Mouse (Mus musculus): ENCODE data around the gene Grin1. TPM values are rescaled to one million over a fixed set of nuclear protein-coding genes. Genes with fewer than 3 reads are reported as not detected.

The Grin1 gene
- total and polyA plus RNA-seq, 2 experiments from 2014 or later: 69.5 to 156 TPM

DNA sequence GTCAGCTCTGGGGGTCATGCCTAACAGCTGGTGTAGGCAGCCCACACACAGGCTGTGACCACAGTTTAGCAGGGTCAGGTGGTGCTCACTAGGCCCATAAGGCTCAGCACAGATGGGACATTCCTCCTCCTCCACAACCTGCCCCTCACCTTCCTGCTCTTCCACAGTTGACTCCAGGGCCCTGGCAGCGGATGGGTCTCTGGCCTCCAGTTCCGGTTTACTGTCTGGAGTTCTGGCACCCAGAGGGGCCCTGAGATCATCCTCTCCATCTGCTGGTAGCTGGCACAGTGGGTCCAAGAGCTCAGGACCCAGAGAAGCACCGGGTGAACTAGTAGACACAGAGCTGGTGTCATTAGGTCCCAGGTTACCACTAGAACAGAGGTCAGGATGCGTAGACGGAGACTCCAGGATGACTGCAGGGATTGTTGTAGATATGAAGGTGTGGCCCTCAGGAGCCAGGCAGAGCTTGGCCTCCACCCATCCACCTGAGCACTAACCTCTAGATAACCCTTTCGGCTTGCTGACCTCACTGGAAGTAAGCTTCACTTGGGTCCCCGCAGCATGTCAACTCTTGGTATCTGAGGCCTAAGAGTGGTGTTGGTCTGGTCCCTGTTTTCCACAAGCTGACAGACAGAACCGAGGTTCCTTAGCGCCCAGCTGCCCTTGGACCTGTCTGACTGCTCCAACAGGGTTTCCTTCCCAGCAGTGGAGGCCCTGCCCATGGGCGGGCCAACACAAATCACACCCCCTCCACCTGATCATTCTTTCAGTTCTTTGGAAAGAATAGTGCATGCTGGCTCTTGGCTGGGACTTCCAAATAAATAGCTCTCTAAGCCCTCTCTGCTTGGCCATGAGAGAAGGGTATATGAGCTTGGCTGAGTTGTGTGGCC is 72.6 kb downstream of the Grin1 start, which contains the start of gene AL732309.1:
Gene AL732309.1, minus strand, starts transcription at position 681 of the 890 bp plus-strand sequence.
- WGBS: 92% methylated on average over 10 of the region's 10 CpGs
- no peak within 1 kb of the TSS for H3K4me3 ChIP-seq (ENCODE audit: low read length)
- H3K4me1 ChIP-seq (ENCODE audit: insufficient read depth, low read length): peaks cover 7% of the 10 kb centered on the region
- H3K9ac ChIP-seq (replicated peaks; ENCODE audit: low read length): no peak within 1 kb of the TSS
- DNase-seq (ENCODE audit: low spot score): no peak
- no peak for ATAC-seq
- H3K36me3 ChIP-seq (ENCODE audit: insufficient read depth, low read length): peaks cover 13% of the 10 kb centered on the region; the same call in 1 of the 2 replicates
- no peak within 1 kb of the TSS for H3K27ac ChIP-seq
- TF ChIP-seq CTCF (IDR thresholded peaks at IDR 0.05; ENCODE audit: low read depth): no peak
- no peaks in the 10 kb centered on the region for H3K9me3 ChIP-seq (ENCODE audit: low read length)
- no peak within 1 kb of the TSS for H3K4me2 ChIP-seq (ENCODE audit: low read depth, low read length)
- H3K27me3 ChIP-seq (ENCODE audit: insufficient read depth, low read length): no peaks in the 10 kb centered on the region

DNA sequence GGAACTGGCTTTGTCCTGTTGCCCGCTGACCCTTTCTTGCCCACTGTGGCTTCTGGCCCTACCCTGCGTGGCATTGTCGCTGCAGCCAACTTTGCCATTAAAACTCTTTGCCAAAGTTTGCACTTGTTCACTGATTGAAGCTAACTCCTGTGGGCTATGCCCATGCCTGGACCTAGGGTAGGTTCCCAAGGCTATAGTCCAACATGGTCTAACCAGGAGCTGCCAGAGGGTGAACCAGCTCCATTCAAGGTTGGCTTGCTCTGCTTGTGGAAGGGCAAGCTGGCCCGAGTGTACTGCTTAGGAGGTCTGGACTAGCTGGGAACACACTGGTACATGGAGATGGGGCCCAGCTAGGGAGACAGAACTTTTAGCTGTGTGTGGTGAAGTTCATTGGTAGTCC is 74.8 kb downstream of the Grin1 start:
- Histone ChIP-seq H3K4me2 (ENCODE audit: low read depth, low read length) (no peak overlapping the region), H3K9ac (replicated peaks; ENCODE audit: low read length) (no peak overlapping the region), H3K27ac (no peak overlapping the region), H3K4me3 (ENCODE audit: low read length) (no peak overlapping the region), H3K27me3 (ENCODE audit: insufficient read depth, low read length) (no peaks in the 10 kb centered on the region), H3K4me1 (ENCODE audit: insufficient read depth, low read length) (peaks cover 12% of the 10 kb centered on the region), H3K9me3 (ENCODE audit: low read length) (no peaks in the 10 kb centered on the region), H3K36me3 (ENCODE audit: insufficient read depth, low read length) (peaks cover 5% of the 10 kb centered on the region; the same call in 1 of the 2 replicates)
- no peak for ATAC-seq
- no peak for DNase-seq (ENCODE audit: low spot score)
- WGBS: 91% methylated on average over 4 of the region's 4 CpGs
- TF ChIP-seq CTCF (IDR thresholded peaks at IDR 0.05; ENCODE audit: low read depth): no peak

DNA sequence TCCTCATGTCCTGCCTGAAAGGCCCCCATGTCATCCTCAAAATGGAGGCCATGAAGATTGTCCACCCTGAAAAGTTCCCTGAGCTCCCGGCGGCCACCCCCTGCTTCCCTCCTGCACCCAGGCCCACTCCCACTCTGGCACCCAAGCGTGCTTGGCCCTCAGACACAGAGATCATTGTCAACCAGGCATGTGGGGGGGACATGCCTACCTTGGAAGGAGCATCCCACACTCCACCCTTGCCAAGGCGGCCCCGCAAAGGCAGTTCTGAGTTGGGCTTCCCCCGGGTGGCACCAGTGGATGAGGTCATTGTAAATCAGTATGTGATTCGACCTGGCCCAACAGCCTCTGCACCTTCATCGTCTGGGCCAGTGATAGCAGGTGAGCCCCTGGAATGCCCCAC is 75.6 kb downstream of the Grin1 start:
- H3K36me3 ChIP-seq (ENCODE audit: insufficient read depth, low read length): peaks cover 5% of the 10 kb centered on the region; the same call in 1 of the 2 replicates
- H3K9ac ChIP-seq (replicated peaks; ENCODE audit: low read length): peak overlapping the region; percentile 73; the same call in 1 of the 2 replicates
- H3K27ac ChIP-seq: no peak overlapping the region
- no peaks in the 10 kb centered on the region for H3K27me3 ChIP-seq (ENCODE audit: insufficient read depth, low read length)
- TF ChIP-seq CTCF (IDR thresholded peaks at IDR 0.05; ENCODE audit: low read depth): no peak
- peak overlapping the region; percentile 56 for H3K4me3 ChIP-seq (ENCODE audit: low read length)
- DNase-seq (ENCODE audit: low spot score): no peak
- 78% methylated on average over 8 of the region's 8 CpGs for WGBS
- no peak for ATAC-seq
- no peaks in the 10 kb centered on the region for H3K9me3 ChIP-seq (ENCODE audit: low read length)
- H3K4me2 ChIP-seq (ENCODE audit: low read depth, low read length): peak overlapping the region; percentile 88
- peaks cover 12% of the 10 kb centered on the region for H3K4me1 ChIP-seq (ENCODE audit: insufficient read depth, low read length)

DNA sequence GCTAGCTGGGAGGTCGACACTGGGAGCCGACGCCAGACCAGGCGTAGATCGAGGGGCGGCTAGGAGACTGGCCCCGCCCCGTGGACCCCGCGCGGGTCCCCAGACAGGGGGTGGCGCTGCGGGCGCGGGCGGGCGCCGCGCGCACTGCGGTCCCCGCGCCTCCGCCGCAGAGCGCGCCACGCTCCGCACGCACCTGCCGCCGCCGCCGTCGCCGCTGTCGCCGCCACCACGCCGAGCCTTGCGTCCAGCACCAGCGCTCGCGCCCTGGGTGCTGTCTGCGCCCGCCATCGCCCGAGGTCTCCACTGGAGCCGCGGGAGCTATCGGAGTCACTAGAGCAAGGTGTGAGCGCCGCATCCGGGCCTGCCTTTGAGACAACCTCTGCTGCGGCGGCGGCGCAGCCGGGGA is 76.9 kb downstream of the Grin1 start, which contains the start of the genes Rnf208 and Cysrt1:
Gene Rnf208, plus strand, starts transcription at position 155 of the 406 bp plus-strand sequence.
Gene Cysrt1, minus strand, starts transcription at position 352 of the 406 bp plus-strand sequence.
- ATAC-seq (peak; percentile 63), DNase-seq (ENCODE audit: low spot score) (peak; percentile 77)
- H3K4me2 ChIP-seq (ENCODE audit: low read depth, low read length): peak within 1 kb of the TSS; percentile 88
- peak within 1 kb of the TSS; percentile 80 for H3K27ac ChIP-seq
- H3K4me3 ChIP-seq (ENCODE audit: low read length): peak within 1 kb of the TSS; percentile 56
- peaks cover 5% of the 10 kb centered on the region; the same call in 1 of the 2 replicates for H3K36me3 ChIP-seq (ENCODE audit: insufficient read depth, low read length)
- WGBS: 0% methylated on average over 38 of the region's 59 CpGs
- H3K9ac ChIP-seq (replicated peaks; ENCODE audit: low read length): peak within 1 kb of the TSS; percentile 73
- no peaks in the 10 kb centered on the region for H3K9me3 ChIP-seq (ENCODE audit: low read length)
- TF ChIP-seq CTCF (IDR thresholded peaks at IDR 0.05; ENCODE audit: low read depth): no peak
- peaks cover 12% of the 10 kb centered on the region for H3K4me1 ChIP-seq (ENCODE audit: insufficient read depth, low read length)
- H3K27me3 ChIP-seq (ENCODE audit: insufficient read depth, low read length): no peaks in the 10 kb centered on the region

DNA sequence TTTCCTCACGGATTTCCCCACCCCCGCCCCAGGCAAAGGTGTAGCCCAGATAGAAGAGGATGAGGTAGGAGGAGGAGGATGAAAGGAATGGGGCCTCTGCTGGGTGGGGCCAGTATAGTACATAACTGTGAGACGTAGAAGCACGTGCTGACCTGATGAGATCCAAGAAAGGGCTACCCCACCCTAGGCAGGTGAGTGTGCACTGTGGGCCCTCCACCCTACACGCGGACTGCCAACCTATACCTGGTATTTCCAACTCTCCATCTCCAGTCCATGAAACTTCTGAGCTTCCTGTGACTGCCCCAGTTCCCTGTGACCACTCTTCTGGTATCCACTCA is 77.6 kb downstream of the Grin1 start:
- peaks cover 5% of the 10 kb centered on the region; the same call in 1 of the 2 replicates for H3K36me3 ChIP-seq (ENCODE audit: insufficient read depth, low read length)
- no peaks in the 10 kb centered on the region for H3K9me3 ChIP-seq (ENCODE audit: low read length)
- WGBS: 13% methylated on average over 6 of the region's 6 CpGs
- peak overlapping the region; percentile 88 for H3K4me2 ChIP-seq (ENCODE audit: low read depth, low read length)
- no peak for TF ChIP-seq CTCF (IDR thresholded peaks at IDR 0.05; ENCODE audit: low read depth)
- peaks cover 12% of the 10 kb centered on the region for H3K4me1 ChIP-seq (ENCODE audit: insufficient read depth, low read length)
- peak overlapping the region; percentile 80; the same call in 1 of the 2 replicates for H3K27ac ChIP-seq
- DNase-seq (ENCODE audit: low spot score) (no peak), ATAC-seq (peak; percentile 43)
- peak overlapping the region; percentile 73; the same call in 1 of the 2 replicates for H3K9ac ChIP-seq (replicated peaks; ENCODE audit: low read length)
- H3K27me3 ChIP-seq (ENCODE audit: insufficient read depth, low read length): no peaks in the 10 kb centered on the region
- H3K4me3 ChIP-seq (ENCODE audit: low read length): peak overlapping the region; percentile 56

Other genes with a start within 250 kb of the Grin1 start
Only the 30 nearest of the 35 such genes appear.
- gene Nrarp, start 138.4 kb downstream of the Grin1 start, total RNA-seq (2014; rRNA removed): 50.8 and 58.0 TPM in 2 replicates
- gene Nrarp, start 138.4 kb downstream of the Grin1 start, polyA plus RNA-seq (2015; fragmentation: Nextera tagmentation; extraction: Ambion mirVana): 14.2 and 14.7 TPM in 2 replicates
- gene Tor4a, start 122.3 kb downstream of the Grin1 start, total RNA-seq (2014; rRNA removed): 4.0 and 4.7 TPM in 2 replicates
- gene Tor4a, start 122.3 kb downstream of the Grin1 start, polyA plus RNA-seq (2015; fragmentation: Nextera tagmentation; extraction: Ambion mirVana): 1.2 and 1.9 TPM in 2 replicates
- 90.3 and 117 TPM in 2 replicates for gene Nelfb, start 107.7 kb downstream of the Grin1 start, total RNA-seq (2014; rRNA removed)
- 82.0 and 82.8 TPM in 2 replicates for gene Nelfb, start 107.7 kb downstream of the Grin1 start, polyA plus RNA-seq (2015; fragmentation: Nextera tagmentation; extraction: Ambion mirVana)
- not detected in 2 replicates for gene Stpg3, start 104.5 kb downstream of the Grin1 start, total RNA-seq (2014; rRNA removed)
- gene Stpg3, start 104.5 kb downstream of the Grin1 start, polyA plus RNA-seq (2015; fragmentation: Nextera tagmentation; extraction: Ambion mirVana): not detected in 2 replicates
- not detected in 2 replicates for gene Fam166a, start 100.4 kb downstream of the Grin1 start, total RNA-seq (2014; rRNA removed)
- 0.42 TPM in 1 of 2 replicates, not detected in the other for gene Fam166a, start 100.4 kb downstream of the Grin1 start, polyA plus RNA-seq (2015; fragmentation: Nextera tagmentation; extraction: Ambion mirVana)
- 827 and 864 TPM in 2 replicates for gene Tubb4b, start 94.5 kb downstream of the Grin1 start, total RNA-seq (2014; rRNA removed)
- 531 and 568 TPM in 2 replicates for gene Tubb4b, start 94.5 kb downstream of the Grin1 start, polyA plus RNA-seq (2015; fragmentation: Nextera tagmentation; extraction: Ambion mirVana)
- not detected in 2 replicates for gene Slc34a3, start 84.8 kb downstream of the Grin1 start, total RNA-seq (2014; rRNA removed)
- gene Slc34a3, start 84.8 kb downstream of the Grin1 start, polyA plus RNA-seq (2015; fragmentation: Nextera tagmentation; extraction: Ambion mirVana): not detected in 2 replicates
- not detected in 2 replicates for gene Rnf224, start 82.4 kb downstream of the Grin1 start, total RNA-seq (2014; rRNA removed)
- gene Rnf224, start 82.4 kb downstream of the Grin1 start, polyA plus RNA-seq (2015; fragmentation: Nextera tagmentation; extraction: Ambion mirVana): not detected in 2 replicates
- 156 and 170 TPM in 2 replicates for gene Rnf208, start 76.9 kb downstream of the Grin1 start, total RNA-seq (2014; rRNA removed)
- gene Rnf208, start 76.9 kb downstream of the Grin1 start, polyA plus RNA-seq (2015; fragmentation: Nextera tagmentation; extraction: Ambion mirVana): 197 and 219 TPM in 2 replicates
- 0.47 TPM in 1 of 2 replicates, not detected in the other for gene Cysrt1, start 76.7 kb downstream of the Grin1 start, total RNA-seq (2014; rRNA removed)
- 0.24 and 0.44 TPM in 2 replicates for gene Cysrt1, start 76.7 kb downstream of the Grin1 start, polyA plus RNA-seq (2015; fragmentation: Nextera tagmentation; extraction: Ambion mirVana)
- gene AL732309.1, start 72.3 kb downstream of the Grin1 start, total RNA-seq (2014; rRNA removed): 8.7 and 9.7 TPM in 2 replicates
- 2.3 and 2.6 TPM in 2 replicates for gene AL732309.1, start 72.3 kb downstream of the Grin1 start, polyA plus RNA-seq (2015; fragmentation: Nextera tagmentation; extraction: Ambion mirVana)
- gene Tmem203, start 63.7 kb downstream of the Grin1 start, total RNA-seq (2014; rRNA removed): 56.2 and 57.9 TPM in 2 replicates
- gene Tmem203, start 63.7 kb downstream of the Grin1 start, polyA plus RNA-seq (2015; fragmentation: Nextera tagmentation; extraction: Ambion mirVana): 26.7 and 29.7 TPM in 2 replicates
- gene Tprn, start 56.6 kb downstream of the Grin1 start, total RNA-seq (2014; rRNA removed): 39.1 and 45.6 TPM in 2 replicates
- 30.0 and 31.1 TPM in 2 replicates for gene Tprn, start 56.6 kb downstream of the Grin1 start, polyA plus RNA-seq (2015; fragmentation: Nextera tagmentation; extraction: Ambion mirVana)
- 84.5 and 120 TPM in 2 replicates for gene Ssna1, start 46.7 kb downstream of the Grin1 start, total RNA-seq (2014; rRNA removed)
- 159 and 165 TPM in 2 replicates for gene Ssna1, start 46.7 kb downstream of the Grin1 start, polyA plus RNA-seq (2015; fragmentation: Nextera tagmentation; extraction: Ambion mirVana)
- 26.1 and 46.7 TPM in 2 replicates for gene Anapc2, start 46.7 kb downstream of the Grin1 start, total RNA-seq (2014; rRNA removed)
- 101 and 105 TPM in 2 replicates for gene Anapc2, start 46.7 kb downstream of the Grin1 start, polyA plus RNA-seq (2015; fragmentation: Nextera tagmentation; extraction: Ambion mirVana)
- gene Tmem210, start 31.0 kb downstream of the Grin1 start, total RNA-seq (2014; rRNA removed): not detected in 2 replicates
- gene Tmem210, start 31.0 kb downstream of the Grin1 start, polyA plus RNA-seq (2015; fragmentation: Nextera tagmentation; extraction: Ambion mirVana): not detected in 2 replicates
- gene Lrrc26, start 29.3 kb downstream of the Grin1 start, total RNA-seq (2014; rRNA removed): 1.0 TPM in 1 of 2 replicates, not detected in the other
- gene Lrrc26, start 29.3 kb downstream of the Grin1 start, polyA plus RNA-seq (2015; fragmentation: Nextera tagmentation; extraction: Ambion mirVana): 0.20 and 0.44 TPM in 2 replicates
- gene Man1b1, start 13.2 kb upstream of the Grin1 start, total RNA-seq (2014; rRNA removed): 52.6 and 67.9 TPM in 2 replicates
- 46.7 and 49.7 TPM in 2 replicates for gene Man1b1, start 13.2 kb upstream of the Grin1 start, polyA plus RNA-seq (2015; fragmentation: Nextera tagmentation; extraction: Ambion mirVana)
- gene Dpp7, start 37.2 kb upstream of the Grin1 start, total RNA-seq (2014; rRNA removed): 19.0 and 30.0 TPM in 2 replicates
- gene Dpp7, start 37.2 kb upstream of the Grin1 start, polyA plus RNA-seq (2015; fragmentation: Nextera tagmentation; extraction: Ambion mirVana): 24.7 and 27.8 TPM in 2 replicates
- 5.8 and 7.5 TPM in 2 replicates for gene Uap1l1, start 46.5 kb upstream of the Grin1 start, total RNA-seq (2014; rRNA removed)
- 15.6 and 18.5 TPM in 2 replicates for gene Uap1l1, start 46.5 kb upstream of the Grin1 start, polyA plus RNA-seq (2015; fragmentation: Nextera tagmentation; extraction: Ambion mirVana)
- gene Sapcd2, start 53.1 kb upstream of the Grin1 start, total RNA-seq (2014; rRNA removed): 38.1 and 40.2 TPM in 2 replicates
- gene Sapcd2, start 53.1 kb upstream of the Grin1 start, polyA plus RNA-seq (2015; fragmentation: Nextera tagmentation; extraction: Ambion mirVana): 20.2 and 22.0 TPM in 2 replicates
- 8.4 and 12.9 TPM in 2 replicates for gene Entpd2, start 76.7 kb upstream of the Grin1 start, total RNA-seq (2014; rRNA removed)
- 10.8 and 12.3 TPM in 2 replicates for gene Entpd2, start 76.7 kb upstream of the Grin1 start, polyA plus RNA-seq (2015; fragmentation: Nextera tagmentation; extraction: Ambion mirVana)
- gene Npdc1, start 80.2 kb upstream of the Grin1 start, total RNA-seq (2014; rRNA removed): 249 and 289 TPM in 2 replicates
- gene Npdc1, start 80.2 kb upstream of the Grin1 start, polyA plus RNA-seq (2015; fragmentation: Nextera tagmentation; extraction: Ambion mirVana): 416 and 422 TPM in 2 replicates
- 1.0 TPM in 1 of 2 replicates, not detected in the other for gene Fut7, start 104.1 kb upstream of the Grin1 start, total RNA-seq (2014; rRNA removed)
- gene Fut7, start 104.1 kb upstream of the Grin1 start, polyA plus RNA-seq (2015; fragmentation: Nextera tagmentation; extraction: Ambion mirVana): 0.18 and 0.20 TPM in 2 replicates
- gene Abca2, start 109.5 kb upstream of the Grin1 start, total RNA-seq (2014; rRNA removed): 84.6 and 94.9 TPM in 2 replicates
- 10.7 and 12.5 TPM in 2 replicates for gene Abca2, start 109.5 kb upstream of the Grin1 start, polyA plus RNA-seq (2015; fragmentation: Nextera tagmentation; extraction: Ambion mirVana)
- gene Clic3, start 137.7 kb upstream of the Grin1 start, total RNA-seq (2014; rRNA removed): 0.97 and 3.9 TPM in 2 replicates
- gene Clic3, start 137.7 kb upstream of the Grin1 start, polyA plus RNA-seq (2015; fragmentation: Nextera tagmentation; extraction: Ambion mirVana): 4.1 and 4.8 TPM in 2 replicates
- 183 and 187 TPM in 2 replicates for gene Paxx, start 141.9 kb upstream of the Grin1 start, total RNA-seq (2014; rRNA removed)
- gene Paxx, start 141.9 kb upstream of the Grin1 start, polyA plus RNA-seq (2015; fragmentation: Nextera tagmentation; extraction: Ambion mirVana): 141 and 145 TPM in 2 replicates
- gene Ptgds, start 150.9 kb upstream of the Grin1 start, total RNA-seq (2014; rRNA removed): 1,517 and 2,498 TPM in 2 replicates
- gene Ptgds, start 150.9 kb upstream of the Grin1 start, polyA plus RNA-seq (2015; fragmentation: Nextera tagmentation; extraction: Ambion mirVana): 2,872 and 3,193 TPM in 2 replicates
- gene Lcn12, start 174.7 kb upstream of the Grin1 start, total RNA-seq (2014; rRNA removed): not detected in 2 replicates
- not detected in 2 replicates for gene Lcn12, start 174.7 kb upstream of the Grin1 start, polyA plus RNA-seq (2015; fragmentation: Nextera tagmentation; extraction: Ambion mirVana)
- gene Fbxw5, start 181.6 kb upstream of the Grin1 start, total RNA-seq (2014; rRNA removed): 140 and 175 TPM in 2 replicates
- gene Fbxw5, start 181.6 kb upstream of the Grin1 start, polyA plus RNA-seq (2015; fragmentation: Nextera tagmentation; extraction: Ambion mirVana): 93.4 and 102 TPM in 2 replicates

Data from hindbrain, postnatal 0 days (tissue).